Mouse (Mus musculus) intestine, embryonic 16.5 days (tissue): ENCODE data around the gene Nme3. TPM values are rescaled to one million over a fixed set of nuclear protein-coding genes. Genes with fewer than 3 reads are reported as not detected.
A peak's percentile ranks its signal among the peaks of the same experiment; 100 is the strongest.

ENCODE experiments used
- ATAC-seq: fragments of 200-750 bp; cut with Nextera tagmentation; 2 replicates; pipeline ENCODE4 v1.8.0; 2017; ENCODE audit warnings: moderate TSS enrichment, moderate library complexity
- H3K27ac ChIP-seq: fragments of 300-500 bp; sonication (generic); 2 replicates; pipeline ENCODE4 v1.5.1; 2014; ENCODE audit warnings: mild to moderate bottlenecking, low read length
- H3K27me3 ChIP-seq: fragments of 300-500 bp; sonication (generic); replicated peaks from 2 replicates; pipeline ENCODE4 v1.6.1; 2014; ENCODE audit warnings: low read length, control low read depth, mixed read lengths; ENCODE audit not compliant: control insufficient read depth, insufficient read depth
- H3K36me3 ChIP-seq: fragments of 300-500 bp; sonication (generic); 2 replicates; pipeline ENCODE4 v1.6.1; 2014; ENCODE audit warnings: low read length, control low read depth; ENCODE audit not compliant: control insufficient read depth, insufficient read depth
- H3K4me1 ChIP-seq: fragments of 300-500 bp; sonication (generic); 2 replicates; pipeline ENCODE4 v1.6.1; 2014; ENCODE audit warnings: low read length, control low read depth, mixed read lengths; ENCODE audit not compliant: control insufficient read depth, insufficient read depth
- H3K4me2 ChIP-seq: fragments of 300-500 bp; sonication (generic); 2 replicates; pipeline ENCODE4 v1.6.1; 2014; ENCODE audit warnings: low read depth, low read length, control low read depth
- H3K4me3 ChIP-seq: fragments of 300-500 bp; sonication (generic); 2 replicates; pipeline ENCODE4 v1.5.1; 2014; ENCODE audit warnings: mild to moderate bottlenecking, low read length
- H3K9ac ChIP-seq: fragments of 300-500 bp; sonication (generic); 2 replicates; pipeline ENCODE4 v1.6.1; 2014; ENCODE audit warnings: low read depth, low read length
- H3K9me3 ChIP-seq: fragments of 300-500 bp; sonication (generic); 2 replicates; pipeline ENCODE4 v1.6.1; 2016; ENCODE audit warnings: low read length, control low read depth; ENCODE audit not compliant: control insufficient read depth
- WGBS: fragments of 180-500 bp; shearing (Covaris S2); extraction: QIAGEN DNeasy Blood & Tissue Kit; methylation state at CpG from one replicate; pipeline ENCODE4 v1.1.7; 2014; 5-methylcytosine and 5-hydroxymethylcytosine counted together
- polyA plus RNA-seq: library from polyadenylated mRNA; unstranded; fragments of >200 nt; fragmentation: Nextera tagmentation; extraction: Ambion mirVana; gene quantifications from 2 replicates; pipeline ENCODE4 v1.2.1, GENCODE M21; 2015

The Nme3 gene
- polyA plus RNA-seq, 1 experiment from 2014 or later = 76.8 TPM

GRCm38 (mm10) chr17:24894995-24895547, 1.2 kb upstream of the Nme3 start, which contains the start of the genes Eme2 and Mrps34:
Gene Eme2 (minus strand): TSS chr17:24895087.
Gene Mrps34 (plus strand): TSS chr17:24895116.
- peak within 1 kb of the TSS; percentile 92 for H3K4me3 ChIP-seq
- peak; percentile 69 for ATAC-seq
- WGBS = under 1% methylated on average over 62 of the region's 62 CpGs
- peak within 1 kb of the TSS; percentile 95 for H3K9ac ChIP-seq
- no peaks in the 10 kb centered on the region for H3K9me3 ChIP-seq
- H3K27ac ChIP-seq = peak within 1 kb of the TSS; percentile 94
- H3K4me2 ChIP-seq = peak within 1 kb of the TSS; percentile 96
- no peaks in the 10 kb centered on the region for H3K27me3 ChIP-seq
- H3K36me3 ChIP-seq = peaks cover 39% of the 10 kb centered on the region
- peaks cover 24% of the 10 kb centered on the region for H3K4me1 ChIP-seq

GRCm38 (mm10) chr17:24895571-24896240, 594 bp upstream of the Nme3 start:
- WGBS = 10% methylated on average over 23 of the region's 23 CpGs
- H3K36me3 ChIP-seq = peaks cover 35% of the 10 kb centered on the region

DNA sequence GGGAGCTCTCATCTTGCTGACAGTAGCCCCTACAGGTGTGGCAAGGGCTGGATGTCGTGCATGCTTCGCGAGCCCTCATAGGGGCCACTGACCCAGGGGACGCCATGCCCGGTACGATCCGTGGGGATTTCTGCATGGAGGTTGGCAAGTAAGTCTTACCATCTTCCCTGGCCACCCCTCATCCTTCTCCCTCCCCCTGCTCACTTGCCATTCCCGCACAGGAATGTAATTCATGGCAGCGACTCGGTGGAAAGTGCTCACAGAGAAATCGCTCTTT, 631 bp downstream of the Nme3 start:
- peak overlapping the region; percentile 94; the same call in 1 of the 2 replicates for H3K27ac ChIP-seq
- H3K36me3 ChIP-seq = peaks cover 40% of the 10 kb centered on the region
- H3K27me3 ChIP-seq = no peaks in the 10 kb centered on the region
- WGBS = 29% methylated on average over 11 of the region's 11 CpGs
- no peaks in the 10 kb centered on the region for H3K9me3 ChIP-seq
- H3K4me2 ChIP-seq = peak overlapping the region; percentile 96
- ATAC-seq = peak; percentile 2; the same call in 1 of the 2 replicates
- H3K4me1 ChIP-seq = peaks cover 24% of the 10 kb centered on the region
- H3K4me3 ChIP-seq = peak overlapping the region; percentile 92
- peak overlapping the region; percentile 95 for H3K9ac ChIP-seq

More at GRCm38 (mm10) chr17:24895571-24896240, 594 bp upstream of the Nme3 start:
- 0 out of 2 replicates have a peak, but pooled peaks have one; percentile 6 for ATAC-seq
- Histone ChIP-seq H3K4me1 (peaks cover 24% of the 10 kb centered on the region), H3K9ac (peak overlapping the region; percentile 95), H3K27me3 (no peaks in the 10 kb centered on the region), H3K4me2 (peak overlapping the region; percentile 96), H3K27ac (peak overlapping the region; percentile 94), H3K9me3 (no peaks in the 10 kb centered on the region), H3K4me3 (peak overlapping the region; percentile 92)

DNA sequence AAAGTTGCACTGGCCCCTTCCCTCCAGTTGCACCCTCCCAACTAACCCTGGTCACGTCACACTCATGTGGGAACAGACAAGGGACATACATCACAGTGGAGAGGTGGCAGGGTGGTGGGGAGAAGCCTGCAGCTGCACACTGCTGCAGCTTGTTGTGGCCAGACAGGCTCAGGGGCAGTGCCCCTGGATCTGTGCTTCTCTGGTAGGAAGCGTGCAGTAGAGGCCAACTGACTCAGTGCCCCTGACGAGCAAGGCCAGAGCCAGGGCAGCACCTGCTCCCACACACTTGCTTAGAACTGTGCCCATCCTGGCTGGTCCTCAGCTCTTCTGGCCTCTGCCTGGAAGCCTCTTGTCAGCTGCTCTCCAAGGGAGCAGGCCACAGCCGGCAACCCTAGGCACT, 1.3 kb downstream of the Nme3 start:
- Histone ChIP-seq H3K9ac (0 out of 2 replicates have a peak overlapping the region, but pooled peaks have one; percentile 38), H3K9me3 (no peaks in the 10 kb centered on the region), H3K27me3 (no peaks in the 10 kb centered on the region), H3K4me3 (no peak overlapping the region; the same call in 1 of the 2 replicates), H3K36me3 (peaks cover 37% of the 10 kb centered on the region), H3K4me2 (peak overlapping the region; percentile 96), H3K27ac (no peak overlapping the region), H3K4me1 (peaks cover 24% of the 10 kb centered on the region)
- WGBS = 69% methylated on average over 4 of the region's 4 CpGs
- no peak for ATAC-seq

GRCm38 (mm10) chr17:24898041-24898854, 1.9 kb downstream of the Nme3 start:
- WGBS = 82% methylated on average over 4 of the region's 4 CpGs
- H3K4me3 ChIP-seq = no peak overlapping the region
- no peak overlapping the region for H3K4me2 ChIP-seq
- H3K4me1 ChIP-seq = peaks cover 24% of the 10 kb centered on the region
- H3K27ac ChIP-seq = no peak overlapping the region
- H3K9me3 ChIP-seq = no peaks in the 10 kb centered on the region
- 0 out of 2 replicates have a peak overlapping the region, but pooled peaks have one; percentile 38 for H3K9ac ChIP-seq
- no peaks in the 10 kb centered on the region for H3K27me3 ChIP-seq
- no peak for ATAC-seq
- H3K36me3 ChIP-seq = peaks cover 36% of the 10 kb centered on the region

- no peak for ATAC-seq
- H3K4me2 ChIP-seq = no peak overlapping the region
- no peaks in the 10 kb centered on the region for H3K9me3 ChIP-seq
- 83% methylated on average over 5 of the region's 5 CpGs for WGBS
- peaks cover 18% of the 10 kb centered on the region for H3K4me1 ChIP-seq
- H3K4me3 ChIP-seq = no peak overlapping the region
- no peak overlapping the region for H3K9ac ChIP-seq
- H3K27ac ChIP-seq = no peak overlapping the region
- peaks cover 38% of the 10 kb centered on the region for H3K36me3 ChIP-seq
- H3K27me3 ChIP-seq = no peaks in the 10 kb centered on the region
Measured at GRCm38 (mm10) chr17:24899153-24899552, 2.9 kb downstream of the Nme3 start.

DNA sequence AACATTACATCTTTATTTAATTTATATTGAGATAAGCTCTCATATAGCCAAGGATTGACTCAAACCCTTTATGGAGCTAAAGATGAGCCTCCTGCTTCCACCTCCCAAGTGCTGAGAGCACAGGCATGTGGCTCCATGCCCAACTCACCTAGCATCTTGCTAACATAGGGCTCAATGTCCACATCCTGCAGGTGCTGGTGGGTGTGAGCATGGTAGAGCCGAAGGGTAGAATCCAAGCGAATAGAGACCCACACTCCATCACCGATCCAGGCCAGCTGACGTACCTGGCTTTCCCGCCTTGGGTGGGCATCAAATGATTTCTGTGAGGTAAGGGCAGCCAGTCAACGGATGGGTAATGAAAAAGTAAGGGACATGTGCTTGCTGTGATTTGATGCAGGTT, 3.7 kb downstream of the Nme3 start:
- Histone ChIP-seq H3K9me3 (no peaks in the 10 kb centered on the region), H3K36me3 (peaks cover 44% of the 10 kb centered on the region), H3K4me1 (peaks cover 17% of the 10 kb centered on the region), H3K27me3 (no peaks in the 10 kb centered on the region), H3K27ac (no peak overlapping the region), H3K4me3 (no peak overlapping the region), H3K4me2 (no peak overlapping the region), H3K9ac (no peak overlapping the region)
- 94% methylated on average over 6 of the region's 6 CpGs for WGBS
- ATAC-seq = no peak

DNA sequence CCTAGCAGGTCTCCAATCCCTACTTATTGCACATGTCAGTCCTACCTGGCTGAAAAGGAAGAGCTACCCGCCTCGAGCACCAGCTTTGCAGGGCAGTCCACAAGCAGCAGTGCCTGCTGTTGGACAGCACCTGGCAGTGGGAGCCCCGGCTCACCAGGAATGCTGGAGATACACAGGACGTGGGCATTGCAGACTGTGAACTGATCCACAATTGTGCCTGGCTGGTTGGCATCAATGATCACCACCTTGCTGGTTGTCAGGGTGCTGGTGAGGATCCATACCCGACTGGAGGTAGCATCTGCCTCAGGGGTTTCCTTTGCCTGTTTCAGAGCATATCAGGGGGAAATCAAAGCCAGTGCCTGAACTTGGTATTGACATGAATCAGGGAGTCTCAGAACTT, 5.8 kb downstream of the Nme3 start:
- ATAC-seq = no peak
- H3K27me3 ChIP-seq = no peaks in the 10 kb centered on the region
- no peak overlapping the region for H3K4me3 ChIP-seq
- WGBS = 89% methylated on average over 5 of the region's 5 CpGs
- no peaks in the 10 kb centered on the region for H3K9me3 ChIP-seq
- H3K4me2 ChIP-seq = no peak overlapping the region
- H3K36me3 ChIP-seq = peaks cover 54% of the 10 kb centered on the region
- H3K27ac ChIP-seq = no peak overlapping the region
- H3K9ac ChIP-seq = no peak overlapping the region
- H3K4me1 ChIP-seq = peaks cover 5% of the 10 kb centered on the region
